Mouse (Mus musculus) CH12.LX (cell line): Measurements from ENCODE around the gene Usp49. TPM values are rescaled to one million over a fixed set of nuclear protein-coding genes. Genes with fewer than 3 reads are reported as not detected.

ENCODE experiments used
- DNase-seq: peaks from one replicate; pipeline ENCODE4 v3.0.0-alpha.2; 2013; ENCODE audit errors: extremely low read depth
- H3K27ac ChIP-seq: 2 replicates; pipeline ENCODE4 v1.5.1; 2012; ENCODE audit warnings: low read depth, mild to moderate bottlenecking, control low read depth, moderate library complexity; ENCODE audit not compliant: insufficient read depth
- H3K27me3 ChIP-seq: replicated peaks from 2 replicates; pipeline ENCODE3; 2012; ENCODE audit warnings: inconsistent platforms
- H3K36me3 ChIP-seq, 2 experiments: replicated peaks in 1 of 2; 2 replicates each; pipeline versions ENCODE3 to v1.6.1; 2012; ENCODE audit warnings: inconsistent platforms in 1 of 2, low read length in 1 of 2, mild to moderate bottlenecking in 1 of 2, mixed read lengths in 1 of 2, moderate library complexity in 1 of 2; ENCODE audit not compliant: control insufficient read depth in 1 of 2, insufficient read depth in 1 of 2
- H3K4me1 ChIP-seq, 2 experiments: 2 replicates each; pipeline ENCODE4 v1.6.1; 2012; ENCODE audit warnings: inconsistent platforms in 1 of 2, moderate library complexity in 1 of 2; ENCODE audit not compliant: insufficient read depth in 2 of 2, control insufficient read depth in 1 of 2
- H3K4me2 ChIP-seq: 2 replicates; pipeline ENCODE4 v1.6.1; 2012; ENCODE audit warnings: low read depth, mild to moderate bottlenecking, control low read depth; ENCODE audit not compliant: poor library complexity, insufficient read depth, severe bottlenecking
- H3K4me3 ChIP-seq, 3 experiments: fragments of 150-350 bp in 1 of 3; sonication (generic) in 1 of 3; replicated peaks in 1 of 3; 2 replicates each; pipeline versions ENCODE3 to v1.5.1; 2011 to 2012; ENCODE audit warnings: low read depth in 2 of 3, low read length in 2 of 3, mild to moderate bottlenecking in 2 of 3, moderate library complexity in 2 of 3, control low read depth in 1 of 3, improper control_type of control experiment in 1 of 3, inconsistent platforms in 1 of 3, mixed read lengths in 1 of 3; ENCODE audit not compliant: poor library complexity in 1 of 3
- H3K79me2 ChIP-seq: replicated peaks from 2 replicates; pipeline ENCODE4 v1.6.1; 2012; ENCODE audit warnings: mild to moderate bottlenecking, moderate library complexity; ENCODE audit not compliant: control insufficient read depth, poor library complexity, insufficient read depth, severe bottlenecking; ENCODE audit errors: extremely low read depth
- H3K9ac ChIP-seq: 2 replicates; pipeline ENCODE4 v1.6.1; 2012; ENCODE audit warnings: low read depth, mild to moderate bottlenecking, control low read depth, moderate library complexity; ENCODE audit not compliant: insufficient read depth
- H3K9me3 ChIP-seq: replicated peaks from 2 replicates; pipeline ENCODE3; 2012; ENCODE audit warnings: low read length, inconsistent platforms, mixed read lengths
- BHLHE40 ChIP-seq: IDR thresholded peaks from 2 replicates; pipeline ENCODE4 v1.6.1; 2011; ENCODE audit warnings: mild to moderate bottlenecking, low read depth, low read length, improper control_type of control experiment
- CHD1 ChIP-seq: IDR thresholded peaks from 2 replicates; pipeline ENCODE4 v1.6.1; 2012; ENCODE audit warnings: low read depth, low read length, improper control_type of control experiment, inconsistent platforms
- CHD2 ChIP-seq: IDR thresholded peaks from 2 replicates; pipeline ENCODE4 v1.6.1; 2011; ENCODE audit warnings: low read length, improper control_type of control experiment
- CTCF ChIP-seq, 2 experiments: IDR thresholded peaks in 1 of 2; conservative IDR thresholded peaks in 1 of 2; 2 replicates each; pipeline ENCODE4 v1.5.1; 2011 to 2012; ENCODE audit warnings: low read depth in 2 of 2, low read length in 2 of 2, improper control_type of control experiment in 1 of 2, inconsistent platforms in 1 of 2, mild to moderate bottlenecking in 1 of 2, moderate library complexity in 1 of 2
- E2F4 ChIP-seq: IDR thresholded peaks from 2 replicates; pipeline ENCODE4 v1.6.1; 2011; ENCODE audit warnings: low read depth, low read length, improper control_type of control experiment; ENCODE audit not compliant: insufficient replicate concordance
- ELF1 ChIP-seq: IDR thresholded peaks from 2 replicates; pipeline ENCODE4 v1.6.1; 2014; ENCODE audit warnings: low read depth, mild to moderate bottlenecking, inconsistent platforms, low read length, improper control_type of control experiment
- EP300 ChIP-seq: IDR thresholded peaks from 2 replicates; pipeline ENCODE4 v1.6.1; 2011; ENCODE audit warnings: low read length, improper control_type of control experiment
- ETS1 ChIP-seq: conservative IDR thresholded peaks from 2 replicates; pipeline ENCODE4 v1.6.1; 2012; ENCODE audit warnings: low read depth, mild to moderate bottlenecking, inconsistent platforms, low read length, improper control_type of control experiment, moderate library complexity
- HCFC1 ChIP-seq: IDR thresholded peaks from 2 replicates; pipeline ENCODE4 v1.6.1; 2012; ENCODE audit warnings: low read depth, mild to moderate bottlenecking, inconsistent platforms, low read length, improper control_type of control experiment
- JUN ChIP-seq: IDR thresholded peaks from 2 replicates; pipeline ENCODE4 v1.6.1; 2011; ENCODE audit warnings: low read depth, mild to moderate bottlenecking, low read length, improper control_type of control experiment, moderate library complexity; ENCODE audit not compliant: insufficient read depth
- KAT2A ChIP-seq: IDR thresholded peaks from 2 replicates; pipeline ENCODE4 v1.6.1; 2012; ENCODE audit warnings: low read length, improper control_type of control experiment, inconsistent platforms; ENCODE audit not compliant: insufficient replicate concordance
- MAFK ChIP-seq: IDR thresholded peaks from 2 replicates; pipeline ENCODE4 v1.6.1; 2011; ENCODE audit warnings: low read length, improper control_type of control experiment; ENCODE audit not compliant: insufficient replicate concordance
- MAX ChIP-seq: IDR thresholded peaks from 2 replicates; pipeline ENCODE4 v1.6.1; 2011; ENCODE audit warnings: low read length, improper control_type of control experiment
- MEF2A ChIP-seq: IDR thresholded peaks from 2 replicates; pipeline ENCODE4 v1.6.1; 2014; ENCODE audit warnings: low read depth, mild to moderate bottlenecking, inconsistent platforms, low read length, improper control_type of control experiment, borderline replicate concordance
- MXI1 ChIP-seq: IDR thresholded peaks from 2 replicates; pipeline ENCODE4 v1.6.1; 2011; ENCODE audit warnings: mild to moderate bottlenecking, low read depth, low read length, improper control_type of control experiment
- MYC ChIP-seq: IDR thresholded peaks from 2 replicates; pipeline ENCODE4 v1.6.1; 2011; ENCODE audit warnings: low read depth, mild to moderate bottlenecking, improper control_type of control experiment, low read length
- NELFE ChIP-seq: IDR thresholded peaks from 2 replicates; pipeline ENCODE4 v1.6.1; 2011; ENCODE audit warnings: low read depth, low read length, improper control_type of control experiment
- NRF1 ChIP-seq: IDR thresholded peaks from 2 replicates; pipeline ENCODE4 v1.6.1; 2014; ENCODE audit warnings: low read depth, mild to moderate bottlenecking, inconsistent platforms, low read length, improper control_type of control experiment, moderate library complexity
- PAX5 ChIP-seq: IDR thresholded peaks from 2 replicates; pipeline ENCODE4 v1.6.1; 2012; ENCODE audit warnings: low read length, inconsistent platforms, mixed read lengths
- POLR2AphosphoS2 ChIP-seq: IDR thresholded peaks from 2 replicates; pipeline ENCODE4 v1.6.1; 2011; ENCODE audit warnings: low read depth, low read length, improper control_type of control experiment
- SIN3A ChIP-seq: IDR thresholded peaks from 2 replicates; pipeline ENCODE4 v1.6.1; 2012; ENCODE audit warnings: low read length, improper control_type of control experiment, inconsistent platforms
- TCF12 ChIP-seq: IDR thresholded peaks from 2 replicates; pipeline ENCODE4 v1.6.1; 2014; ENCODE audit warnings: low read depth, mild to moderate bottlenecking, inconsistent platforms, low read length, improper control_type of control experiment
- USF1 ChIP-seq: IDR thresholded peaks from 2 replicates; pipeline ENCODE4 v1.6.1; 2014; ENCODE audit warnings: low read depth, mild to moderate bottlenecking, inconsistent platforms, low read length, improper control_type of control experiment
- ZC3H11A ChIP-seq: IDR thresholded peaks from 2 replicates; pipeline ENCODE4 v1.6.1; 2012; ENCODE audit warnings: low read depth, mild to moderate bottlenecking, inconsistent platforms, low read length, improper control_type of control experiment
- ZKSCAN1 ChIP-seq: IDR thresholded peaks from 2 replicates; pipeline ENCODE4 v1.6.1; 2012; ENCODE audit warnings: low read depth, inconsistent platforms, low read length, improper control_type of control experiment, borderline replicate concordance
- ZMIZ1 ChIP-seq: IDR thresholded peaks from 2 replicates; pipeline ENCODE4 v1.6.1; 2012; ENCODE audit warnings: low read depth, mild to moderate bottlenecking, inconsistent platforms, low read length, improper control_type of control experiment
- dilution Hi-C: fragments of 300-500 bp; cut with MboI; formaldehyde crosslinking; loops from 2 replicates; pipeline ENCODE4 v1.14.3; 2020; ENCODE audit warnings: low sequenced_read_pairs; ENCODE audit not compliant: extremely low pct_unique_long_range_greater_than_20kb, extremely low pct_ligation_motif_present
- in situ Hi-C: fragments of 300-500 bp; cut with MboI; formaldehyde crosslinking; loops from 3 replicates; pipeline ENCODE4 v1.14.3; 2019; ENCODE audit warnings: low sequenced_read_pairs, low pct_ligation_motif_present, low pct_unique_long_range_greater_than_20kb, mixed read lengths
- polyA plus RNA-seq: library from polyadenylated mRNA; unstranded; fragments of >175 nt; gene quantifications from 2 replicates; pipeline ENCODE4 v1.2.1, GENCODE M21; 2012; ENCODE audit warnings: low read depth; ENCODE audit not compliant: insufficient read length
- total RNA-seq, 2 experiments: library from RNA; depleted of rRNA; stranded (reverse); fragments of 300-350 nt in 1 of 2; fragments of >200 nt in 1 of 2; gene quantifications; 2 replicates each; pipeline ENCODE4 v1.2.3; 2012 to 2014

The Usp49 gene
- 2.6 and 3.4 TPM in 2 replicates for total RNA-seq (2012; rRNA removed)
- 2.6 and 2.7 TPM in 2 replicates for total RNA-seq (2014; rRNA removed)
- 3.7 and 4.3 TPM in 2 replicates for polyA plus RNA-seq

DNA sequence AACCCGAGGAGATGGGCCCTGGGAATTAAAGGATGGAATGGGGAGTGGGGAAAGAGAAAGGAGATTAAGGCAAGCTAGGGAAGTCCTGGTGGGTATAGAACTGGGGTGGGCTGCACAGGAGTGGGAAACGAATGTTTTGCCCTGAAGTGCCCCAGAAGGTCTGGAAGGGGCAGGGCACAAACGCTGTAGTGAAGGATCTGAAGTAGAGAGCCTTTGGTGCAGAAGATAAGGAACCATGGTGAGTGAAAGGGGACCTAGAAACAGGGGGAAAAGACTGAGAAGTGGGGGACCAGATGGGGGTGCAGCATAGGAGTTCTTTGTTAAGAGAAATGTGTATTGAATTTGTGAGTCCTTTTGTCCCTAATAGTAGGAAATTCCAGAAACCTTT lies at the start of gene Usp49:
Gene Usp49, plus strand, starts transcription at position 13 of the 388 bp plus-strand sequence.
- Histone ChIP-seq H3K36me3 (peaks cover 3 to 25% of the 10 kb centered on the region in 2 experiments), H3K27me3 (no peaks in the 10 kb centered on the region), H3K27ac (no peak within 1 kb of the TSS), H3K9me3 (no peaks in the 10 kb centered on the region), H3K4me3 (peak within 1 kb of the TSS; percentile 27 to 62 (median 60)), H3K9ac (peak within 1 kb of the TSS; percentile 85), H3K79me2 (0 out of 2 replicates have a peak, but pooled peaks cover 2% of the 10 kb centered on the region), H3K4me1 (peaks cover 4 to 20% of the 10 kb centered on the region in 2 experiments; a peak in 2 of 4 replicates), H3K4me2 (peak within 1 kb of the TSS; percentile 93)
- DNase-seq: no peak
- TF ChIP-seq NRF1 (no peak), MAFK (no peak), CTCF (conservative IDR thresholded peaks at IDR 0.05 in 1 of 2, IDR thresholded peaks at IDR 0.05 in 1 of 2; ENCODE audit: low read depth in 2 of 2, low read length in 2 of 2) (no peak), MYC (no peak), POLR2AphosphoS2 (no peak), MEF2A (no peak), MXI1 (no peak), TCF12 (no peak), NELFE (no peak), ETS1 (no peak), JUN (no peak), SIN3A (no peak), CHD2 (no peak), HCFC1 (no peak), CHD1 (no peak), EP300 (no peak)
- dilution Hi-C loops (no loop called here), in situ Hi-C loops (no loop called here)

DNA sequence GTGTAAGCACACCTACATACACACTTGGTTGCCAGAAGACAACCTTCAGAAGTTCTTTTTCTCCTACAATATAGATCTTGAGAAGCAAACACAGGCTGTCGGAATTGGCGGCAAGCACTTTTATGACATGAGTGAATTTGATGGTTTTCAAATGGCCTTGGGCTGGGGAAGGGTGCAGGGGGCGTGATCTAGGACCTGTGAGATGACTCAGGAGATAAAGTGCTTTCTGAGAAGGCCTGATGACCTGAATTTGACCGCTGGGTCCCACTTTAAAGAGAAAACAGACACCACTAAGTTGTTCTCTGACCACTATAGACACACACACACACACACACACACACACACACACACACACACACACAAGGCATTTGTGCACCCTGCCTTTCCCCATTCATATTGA lies 49.5 kb upstream of the Usp49 start:
- H3K4me3 ChIP-seq: no peak overlapping the region
- H3K9ac ChIP-seq: no peak overlapping the region
- H3K27me3 ChIP-seq: peaks cover 2% of the 10 kb centered on the region
- dilution Hi-C loops: no loop called here
- no peaks in the 10 kb centered on the region for H3K4me1 ChIP-seq
- H3K27ac ChIP-seq: no peak overlapping the region
- H3K9me3 ChIP-seq: no peaks in the 10 kb centered on the region
- DNase-seq: no peak
- H3K4me2 ChIP-seq: no peak overlapping the region
- no peaks in the 10 kb centered on the region for H3K79me2 ChIP-seq
- TF ChIP-seq EP300 (no peak), ELF1 (no peak), ZMIZ1 (no peak), BHLHE40 (no peak), ZC3H11A (no peak), HCFC1 (no peak), CTCF (conservative IDR thresholded peaks at IDR 0.05 in 1 of 2, IDR thresholded peaks at IDR 0.05 in 1 of 2; ENCODE audit: low read depth in 2 of 2, low read length in 2 of 2) (no peak), E2F4 (no peak), TCF12 (no peak), CHD1 (no peak), PAX5 (no peak), NELFE (no peak), MAX (no peak), KAT2A (no peak), USF1 (no peak), NRF1 (no peak), ETS1 (no peak), SIN3A (no peak), ZKSCAN1 (no peak)
- TF ChIP-seq, all 38 proteins: peak for 0
- H3K36me3 ChIP-seq: no peaks in the 10 kb centered on the region
- in situ Hi-C loops: no loop called here
